Mouse (Mus musculus) cerebellum, adult 18-20 months (tissue): ENCODE data around the gene Cplx2.

Experiments used
- DNase-seq, 2 experiments: peaks; one replicate each; pipeline ENCODE4 v3.0.0; 2021

Gene Cplx2

DNA sequence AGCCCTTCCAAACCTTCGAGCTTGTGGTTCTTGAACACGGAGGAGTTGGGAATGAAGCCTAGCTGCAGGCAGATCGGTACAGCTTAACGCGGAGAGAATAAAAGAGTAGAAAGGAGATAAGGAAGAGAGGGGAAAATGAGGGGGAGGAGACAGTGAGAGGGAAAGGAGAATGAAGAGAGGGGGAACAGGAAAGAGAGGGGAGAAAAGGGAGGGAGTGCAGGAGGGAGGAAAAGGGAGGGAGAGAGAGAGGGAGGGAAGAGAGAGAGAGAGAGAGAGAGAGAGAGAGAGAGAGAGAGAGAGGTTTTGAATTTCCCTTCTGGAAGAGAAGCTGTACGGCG, at the start of gene Cplx2:
Gene Cplx2 (plus strand): TSS at position 301 of the 338 bp plus-strand sequence.
- DNase-seq: peak in 1 of 2 experiments; percentile 23

DNA sequence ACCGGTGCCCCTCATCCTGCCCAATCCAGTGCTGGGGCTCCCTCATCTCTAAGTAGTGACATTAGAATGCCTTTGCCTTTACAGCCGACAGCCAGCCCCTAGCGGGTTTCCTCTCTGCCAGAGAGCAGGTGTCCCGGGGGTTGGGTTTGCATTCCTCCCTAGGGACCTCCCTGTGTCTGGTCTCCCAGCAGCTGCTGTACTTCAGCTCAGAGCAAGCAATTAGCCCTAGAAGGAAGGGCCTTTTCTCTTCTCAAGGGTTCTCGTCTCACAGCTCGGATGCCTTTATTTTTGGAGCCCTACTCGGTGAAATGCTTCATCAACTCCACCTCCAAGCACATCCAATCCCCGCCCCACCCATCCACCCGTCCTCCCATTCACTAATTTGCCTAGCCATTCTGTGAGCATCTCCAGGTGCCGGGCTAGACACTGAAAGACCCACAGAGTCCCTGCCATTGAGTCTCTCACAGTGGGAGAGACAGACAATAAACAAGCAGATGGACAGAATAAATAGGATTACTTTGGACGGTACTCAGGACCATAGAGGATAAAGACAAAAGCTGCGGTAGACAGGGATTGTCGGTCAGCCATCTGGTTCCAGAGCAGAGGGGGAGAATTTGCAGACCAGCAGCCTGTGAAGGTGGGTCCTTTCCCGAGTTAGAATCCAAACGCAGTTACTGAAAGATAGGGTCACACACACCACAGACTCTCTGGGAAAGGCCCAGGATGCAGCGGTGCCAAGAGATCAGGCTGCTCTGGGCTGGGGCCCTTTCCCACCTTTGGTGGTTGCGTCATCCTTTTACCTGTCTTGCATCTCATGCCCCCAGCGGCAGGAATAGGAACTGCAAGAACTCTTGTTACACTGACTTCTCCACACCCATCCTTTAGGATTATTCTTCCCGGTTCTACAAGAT, 48.5 kb upstream of the Cplx2 start:
- DNase-seq: peak; percentile 84 to 85

DNA sequence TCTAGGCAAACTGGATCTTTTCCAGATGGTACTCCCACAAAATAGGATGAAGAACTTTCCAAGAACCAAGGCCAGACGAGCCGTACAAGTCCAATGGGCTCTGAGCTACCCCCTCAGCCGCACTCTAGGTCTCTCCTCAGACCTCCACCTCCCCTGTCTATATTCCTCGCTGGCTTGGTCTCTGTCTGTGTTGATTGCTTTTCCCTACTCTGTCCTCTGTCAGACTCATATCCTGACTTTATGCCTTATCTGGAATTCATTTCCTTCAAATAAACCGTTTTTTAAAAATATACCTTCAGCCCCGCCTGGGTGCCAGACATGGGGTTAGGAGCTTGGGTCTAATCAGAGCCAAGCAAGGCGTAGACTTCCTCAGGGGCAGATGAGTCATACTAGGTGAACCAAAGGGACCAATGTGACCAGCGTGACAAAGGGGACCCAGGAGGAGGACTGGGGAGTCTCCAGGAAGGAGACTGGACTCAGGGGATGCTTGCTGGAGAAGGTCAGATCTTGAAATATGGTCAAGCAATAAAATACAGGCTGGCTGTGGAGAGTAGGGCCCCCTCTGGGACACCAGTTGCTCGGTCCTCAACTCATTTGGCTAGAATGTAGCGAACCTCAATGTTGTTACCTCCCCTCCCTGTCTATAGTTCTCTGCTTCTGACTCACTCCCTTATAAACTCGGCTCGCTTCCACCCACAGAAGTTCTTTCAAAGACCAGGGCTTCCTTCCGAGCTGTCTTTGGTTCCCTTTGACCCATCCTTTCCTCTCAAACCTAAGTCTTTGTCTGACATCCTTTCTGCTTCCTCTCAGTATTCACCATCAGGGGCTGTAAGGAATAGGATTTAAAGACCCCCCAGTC, 47.6 kb upstream of the Cplx2 start:
- no peak for DNase-seq

DNA sequence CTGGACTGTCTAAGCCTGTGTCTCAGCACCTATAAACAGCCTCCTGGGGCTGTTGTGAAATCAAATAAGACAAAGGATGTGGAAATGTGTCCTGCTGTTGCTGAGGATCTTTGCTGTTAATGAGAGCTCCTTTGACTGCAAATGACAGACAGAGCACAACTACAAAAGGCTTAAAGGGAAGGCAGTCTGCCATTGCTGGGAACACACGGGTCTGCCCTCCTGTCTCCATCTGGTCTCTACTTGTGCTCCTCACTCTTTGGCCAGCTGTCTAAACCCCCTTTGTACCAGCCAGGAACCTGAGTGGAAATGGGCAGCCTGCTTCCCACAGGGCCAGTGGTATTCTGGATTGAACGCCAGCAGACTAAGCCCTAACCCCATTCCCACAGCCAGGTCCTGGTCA, 47.0 kb upstream of the Cplx2 start:
- no peak for DNase-seq

DNA sequence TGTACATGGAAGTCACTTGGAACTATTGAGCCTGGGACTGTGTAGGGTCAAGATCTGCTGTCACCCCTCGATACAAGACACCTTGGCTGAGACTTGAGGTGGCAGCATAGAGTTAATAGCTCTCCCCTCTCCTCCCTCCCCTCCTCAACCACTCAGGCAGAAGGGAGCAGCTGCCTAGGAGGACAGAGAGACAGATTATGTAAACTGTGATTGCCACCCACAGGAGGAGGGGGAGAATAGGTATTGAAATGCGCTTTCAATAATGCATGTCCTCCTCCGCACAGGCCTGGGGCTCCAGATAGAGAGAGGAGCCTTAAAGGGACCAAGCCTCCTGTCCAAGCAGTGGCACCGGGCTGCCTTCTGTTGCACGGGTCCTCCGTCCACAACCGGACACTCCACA, 45.3 kb upstream of the Cplx2 start:
- DNase-seq: peak in 1 of 2 experiments; percentile 54

DNA sequence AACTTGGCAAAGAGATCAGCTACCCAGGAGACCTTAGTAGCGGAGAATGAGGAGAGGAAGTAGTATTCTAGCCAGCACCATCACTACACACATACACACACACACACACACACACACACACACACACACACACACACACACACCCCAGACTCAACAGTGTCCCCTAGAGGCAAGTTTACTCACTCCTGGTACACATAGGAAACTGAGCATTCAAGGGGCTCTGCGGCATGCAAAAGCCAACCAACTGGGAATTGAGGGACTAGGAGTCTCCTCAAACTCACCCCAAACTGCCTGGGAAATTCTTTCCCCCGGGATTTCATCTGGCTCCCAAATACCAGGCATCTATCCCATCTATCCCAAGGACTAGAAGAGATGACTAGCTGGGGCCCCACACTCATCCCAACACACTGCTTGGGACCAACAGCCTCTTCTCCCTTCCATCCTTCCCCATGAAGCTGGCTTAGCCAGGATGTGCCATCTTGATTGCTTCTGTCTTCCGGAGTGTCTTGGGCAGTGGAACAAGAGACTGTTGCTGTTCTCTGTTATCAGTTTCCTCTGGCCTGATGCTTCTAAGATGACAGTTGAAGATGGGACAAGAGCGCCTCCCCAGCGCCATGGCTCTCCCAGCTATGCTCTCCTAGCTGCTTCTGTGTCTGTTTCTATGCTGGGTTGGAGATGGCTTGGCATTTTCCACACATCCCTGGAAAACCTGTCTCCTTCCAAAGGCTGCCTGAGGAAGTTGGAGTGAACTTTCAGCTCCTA, 44.3 kb upstream of the Cplx2 start:
- DNase-seq: no peak

DNA sequence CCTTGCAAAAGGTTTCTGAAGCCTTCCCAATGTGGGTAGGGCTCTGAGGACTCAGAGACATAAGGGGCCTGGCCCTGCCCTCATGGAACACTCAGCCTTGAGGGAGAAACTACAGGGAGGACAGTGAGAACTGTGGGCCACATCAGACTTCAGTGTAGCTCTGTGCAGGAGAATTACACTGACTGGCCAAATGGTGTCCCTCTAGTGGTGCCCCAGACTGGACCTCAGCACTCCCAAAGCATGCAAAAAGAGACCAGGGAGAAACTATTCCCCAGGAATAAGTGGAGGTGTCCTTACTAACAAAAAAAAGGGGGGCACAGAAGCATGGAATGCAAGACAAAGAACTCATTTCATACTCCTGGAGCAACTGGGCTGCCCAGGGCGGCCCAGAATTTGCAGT, 43.1 kb upstream of the Cplx2 start:
- no peak for DNase-seq

DNA sequence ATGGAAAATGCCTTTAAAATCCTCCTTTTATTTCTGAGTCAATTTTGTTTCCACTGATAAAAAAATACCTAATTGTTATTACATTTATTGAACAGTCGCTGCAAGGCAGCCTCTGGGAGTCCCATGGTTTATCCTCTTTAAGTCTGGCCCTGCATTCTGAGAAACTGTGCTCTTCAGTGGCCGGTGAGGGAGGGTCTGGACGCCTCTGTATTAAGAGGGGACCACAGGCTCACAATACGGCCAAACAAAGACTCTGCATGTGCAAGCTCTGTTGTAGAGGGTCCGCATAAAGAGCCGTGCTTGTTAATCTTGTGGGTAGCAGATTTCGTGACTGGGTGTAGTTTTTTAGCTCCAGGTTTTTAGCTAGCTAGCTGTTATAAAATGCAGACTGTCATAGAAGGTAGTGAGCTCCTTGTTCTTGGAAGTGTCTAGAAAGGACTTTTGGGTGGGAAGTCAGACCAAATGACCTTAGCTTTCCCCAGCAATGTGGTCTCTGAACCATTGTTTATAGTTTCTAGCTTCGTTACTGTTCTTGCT, 42.1 kb upstream of the Cplx2 start:
- no peak for DNase-seq

DNA sequence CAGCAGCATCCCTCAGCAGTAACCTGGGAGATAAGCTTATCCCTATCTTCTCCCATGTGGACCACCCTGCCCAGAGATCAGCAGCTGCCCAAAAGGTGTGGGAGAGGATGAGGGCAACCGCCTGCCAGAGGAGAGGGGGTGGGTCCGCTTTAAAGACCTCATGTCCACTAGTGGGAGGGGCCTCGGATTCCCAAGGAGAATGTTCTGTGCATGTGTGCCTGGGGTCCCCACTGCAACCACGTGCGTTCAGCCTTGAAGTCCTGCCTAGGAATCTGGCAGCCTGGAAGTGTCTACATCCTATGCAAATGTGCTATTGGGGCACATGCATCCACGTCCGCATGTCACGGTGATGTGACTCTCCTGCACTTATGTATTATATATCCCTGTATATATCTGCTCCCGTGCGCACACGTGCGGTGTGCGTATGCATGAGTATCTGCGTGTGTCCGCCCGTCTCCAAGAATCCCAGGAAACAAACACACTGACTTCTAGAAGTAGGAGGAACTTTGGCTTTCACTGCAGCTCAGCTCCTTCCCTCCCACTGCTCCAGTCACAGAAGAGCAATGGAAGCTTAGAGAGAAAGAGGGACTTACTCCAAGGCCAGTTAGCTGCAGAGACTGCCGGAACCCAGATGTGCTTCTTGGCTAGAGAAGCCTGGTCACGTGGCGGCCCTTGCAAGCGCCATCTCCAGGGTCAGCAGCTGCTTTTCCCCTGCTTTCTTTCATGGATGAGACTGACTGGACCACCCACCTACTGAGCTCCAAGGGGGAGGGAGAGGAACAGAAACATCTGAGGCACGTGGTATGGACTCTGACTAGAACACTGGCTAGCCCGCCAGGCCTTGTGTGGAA, 39.1 kb upstream of the Cplx2 start:
- DNase-seq: no peak

DNA sequence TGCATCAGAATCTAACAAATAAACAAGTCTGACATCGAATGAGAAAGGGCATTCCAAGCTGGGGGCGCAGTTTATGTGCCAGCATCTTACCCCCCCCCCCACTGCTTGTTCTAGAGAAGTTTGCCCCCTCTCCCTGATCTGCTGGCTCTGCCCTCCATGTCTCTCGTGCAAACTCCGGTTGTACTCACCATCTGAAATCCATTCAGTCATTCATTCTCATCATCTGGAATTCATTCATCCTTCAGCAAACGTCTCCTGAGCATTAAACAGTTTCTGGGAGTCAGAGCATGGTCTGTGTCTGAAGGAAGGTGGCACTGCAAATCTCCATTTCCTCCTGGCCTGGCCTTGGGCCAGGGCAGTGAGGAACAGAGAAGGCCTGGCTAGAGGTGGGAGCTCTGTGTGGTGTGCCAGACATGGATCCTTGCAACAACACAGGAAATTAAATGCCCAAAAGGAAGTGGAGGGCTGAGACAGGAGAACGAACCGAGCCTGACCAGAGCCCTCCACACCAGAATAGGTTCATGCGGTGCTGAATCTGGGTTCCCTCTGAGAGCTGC, 38.1 kb upstream of the Cplx2 start:
- no peak for DNase-seq

DNA sequence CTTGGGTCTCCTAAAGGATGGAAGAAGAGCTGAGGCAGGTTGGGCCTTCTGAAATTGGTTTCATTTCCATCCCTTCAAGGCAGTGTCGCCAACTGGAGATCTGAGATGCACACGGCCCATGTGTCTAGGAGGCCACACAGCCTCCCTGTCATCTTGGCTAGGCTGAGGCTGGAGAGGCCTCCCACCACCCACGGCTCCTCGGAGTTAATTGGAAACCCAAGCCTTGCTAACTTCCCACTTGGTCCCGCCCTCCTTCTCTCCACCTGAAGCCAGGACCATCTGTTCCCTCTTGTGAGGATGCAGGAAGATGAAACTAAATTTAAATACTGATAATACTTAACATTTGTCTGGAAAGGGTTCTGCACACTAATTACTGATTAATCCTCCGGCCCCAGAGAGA, 34.1 kb upstream of the Cplx2 start:
- peak; percentile 65 to 74 for DNase-seq

DNA sequence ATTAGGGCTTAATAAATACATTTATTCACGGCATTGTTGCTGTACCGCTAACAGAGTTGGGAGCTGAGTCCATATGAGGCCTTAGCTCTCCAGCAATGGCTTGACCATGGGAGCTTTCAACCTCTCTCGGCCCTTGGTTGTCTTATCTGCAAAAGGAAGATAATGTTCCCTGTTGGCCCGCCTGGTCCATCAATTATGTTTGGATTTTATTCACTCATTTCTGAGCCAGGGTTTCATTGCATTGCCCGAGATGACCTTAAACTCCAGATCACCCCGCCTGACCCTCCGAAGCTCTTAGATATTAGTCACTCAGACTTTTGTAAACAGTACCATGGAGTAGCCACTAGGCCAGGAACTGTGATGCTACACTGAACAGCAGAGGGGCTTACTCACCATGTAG, 33.6 kb upstream of the Cplx2 start:
- DNase-seq: no peak

DNA sequence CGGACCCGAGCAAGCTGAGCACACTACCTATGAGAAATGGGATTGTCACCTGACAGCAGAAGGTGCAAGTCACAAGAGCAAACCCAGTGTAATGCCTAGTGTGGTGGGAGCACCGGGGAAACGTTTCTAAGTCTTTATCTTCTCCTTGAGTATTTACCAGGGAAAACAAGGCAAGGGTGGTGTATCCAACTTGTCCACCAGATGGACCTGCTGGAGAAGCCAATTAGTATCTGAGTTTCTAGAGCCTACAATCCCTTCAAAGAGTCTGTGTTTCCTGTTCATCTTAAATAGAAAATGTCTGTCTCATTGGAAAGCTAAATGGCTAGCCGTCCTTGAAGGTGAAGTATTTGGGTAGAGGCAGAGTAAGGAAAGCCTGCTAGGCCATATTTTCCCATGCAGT, 32.3 kb upstream of the Cplx2 start:
- DNase-seq: no peak

DNA sequence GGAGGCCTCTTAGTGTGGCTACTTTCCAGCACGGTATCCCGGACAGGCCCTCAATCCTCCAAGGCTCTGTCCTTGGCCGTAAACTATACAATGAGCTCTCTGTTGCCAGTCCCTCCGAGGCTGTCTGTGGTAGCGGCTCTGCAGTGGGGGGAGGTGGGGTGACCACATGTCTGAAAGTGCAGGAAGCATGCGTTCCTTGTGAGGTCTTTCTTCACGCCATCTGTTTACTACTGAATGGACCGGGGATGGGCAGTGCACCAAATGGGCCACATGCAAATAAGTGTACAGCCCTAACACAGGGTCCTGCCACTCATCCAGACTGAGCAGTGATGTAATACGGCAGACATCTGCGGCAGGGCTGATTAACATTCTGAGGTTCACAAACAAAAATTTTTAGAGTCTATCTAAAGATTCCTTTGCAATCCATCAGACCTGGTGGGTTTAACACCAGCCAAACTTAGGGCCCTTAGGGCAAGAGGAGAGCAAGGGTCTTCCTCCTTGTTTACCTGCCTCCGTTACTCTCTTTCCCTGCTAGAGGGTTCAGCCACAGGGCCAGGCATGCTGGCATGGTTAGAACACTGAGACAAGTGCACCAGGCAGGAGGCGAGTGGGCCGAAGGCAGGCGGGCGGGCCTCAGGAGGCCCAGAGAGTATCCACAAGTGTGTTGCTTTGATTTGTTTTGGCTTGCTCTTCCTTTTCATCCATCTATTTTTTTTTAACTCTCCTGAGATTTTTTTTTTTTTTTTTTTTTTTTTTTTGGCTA, 25.1 kb upstream of the Cplx2 start:
- DNase-seq: peak in 1 of 2 experiments; percentile 34

DNA sequence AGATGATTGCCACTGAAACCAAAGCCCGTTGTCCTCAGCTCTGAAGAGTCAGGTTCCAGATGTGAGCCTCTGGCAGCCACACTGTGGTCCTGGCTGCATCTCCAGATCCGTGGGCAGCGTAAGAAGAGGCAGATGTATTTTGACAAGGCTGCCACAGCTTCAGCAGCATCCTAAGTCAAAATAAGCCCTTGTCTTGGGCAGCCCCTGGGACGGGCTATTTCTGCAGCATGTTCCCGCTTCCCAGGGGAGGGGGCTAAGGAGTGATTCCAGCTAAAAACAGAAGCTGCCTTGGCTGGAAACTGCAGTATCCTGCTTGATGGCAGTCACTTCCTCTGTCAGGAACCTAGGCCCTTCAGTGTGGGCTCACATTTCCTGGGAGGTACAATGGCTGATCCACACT, 23.1 kb upstream of the Cplx2 start:
- DNase-seq: no peak

DNA sequence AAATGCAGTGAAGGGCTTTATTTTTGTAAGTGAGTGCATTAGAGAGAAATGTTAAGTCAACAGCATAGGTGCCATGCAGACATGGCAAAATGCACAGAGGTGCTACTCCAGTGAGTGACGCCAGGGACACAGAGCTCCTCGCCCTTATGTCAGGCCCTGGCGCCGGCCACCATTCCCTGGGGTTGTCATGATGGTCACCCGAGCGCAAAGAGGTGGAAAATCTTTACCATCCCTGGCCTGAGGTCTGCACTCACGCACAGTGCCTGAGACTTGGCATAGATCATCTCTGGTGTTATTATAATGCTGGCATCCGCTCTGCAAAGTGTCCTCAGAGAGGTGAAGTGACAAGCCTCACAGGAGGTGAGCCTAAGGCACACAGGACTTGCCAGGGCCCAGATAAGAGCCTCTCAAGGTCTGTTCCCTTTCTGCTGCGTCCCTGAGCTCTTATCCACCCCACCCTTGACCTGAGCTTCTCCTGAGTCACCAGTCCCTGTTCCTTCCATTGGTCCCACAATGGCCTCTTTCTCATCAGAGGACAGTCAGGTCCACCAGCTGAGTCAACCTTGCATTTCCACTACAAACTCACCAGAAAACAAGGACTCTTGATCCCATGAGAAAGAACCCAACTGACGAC, 21.9 kb upstream of the Cplx2 start:
- peak; percentile 74 for DNase-seq

DNA sequence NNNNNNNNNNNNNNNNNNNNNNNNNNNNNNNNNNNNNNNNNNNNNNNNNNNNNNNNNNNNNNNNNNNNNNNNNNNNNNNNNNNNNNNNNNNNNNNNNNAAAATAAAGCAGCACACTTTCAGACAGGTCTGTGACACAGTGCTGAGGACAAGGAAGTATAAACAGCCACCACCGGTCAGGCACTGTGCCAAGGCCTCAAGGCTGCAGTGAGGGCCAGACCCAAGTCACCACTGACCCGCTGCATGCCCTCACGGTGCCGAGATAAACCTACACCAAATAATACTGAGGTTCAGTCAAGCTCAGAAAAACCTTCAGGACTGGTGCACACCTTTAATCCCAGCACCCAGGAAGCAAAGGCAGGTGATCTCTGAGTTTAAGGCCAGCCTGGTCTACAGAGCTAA, 13.7 kb upstream of the Cplx2 start:
- DNase-seq: peak; percentile 76 to 79

DNA sequence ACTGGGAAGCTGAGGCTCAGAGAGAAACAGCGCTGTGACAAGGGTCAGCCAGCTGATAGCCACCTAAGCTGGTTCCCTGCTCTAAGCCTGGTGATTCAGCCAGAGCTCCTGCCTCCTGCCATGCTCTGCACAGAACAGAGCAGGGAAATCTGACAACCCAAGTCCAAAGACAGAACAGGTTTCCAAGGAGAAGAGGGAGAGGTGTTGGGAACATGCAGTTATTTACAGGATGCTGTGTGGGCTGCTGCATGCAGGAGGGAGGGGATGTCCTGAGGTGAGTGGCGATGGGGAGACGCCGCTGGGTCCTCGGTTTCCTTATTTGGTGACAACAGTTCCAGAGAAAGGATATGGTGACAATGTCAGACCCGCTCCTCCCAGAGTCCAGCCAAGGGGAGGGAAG, 12.0 kb upstream of the Cplx2 start:
- DNase-seq: no peak

DNA sequence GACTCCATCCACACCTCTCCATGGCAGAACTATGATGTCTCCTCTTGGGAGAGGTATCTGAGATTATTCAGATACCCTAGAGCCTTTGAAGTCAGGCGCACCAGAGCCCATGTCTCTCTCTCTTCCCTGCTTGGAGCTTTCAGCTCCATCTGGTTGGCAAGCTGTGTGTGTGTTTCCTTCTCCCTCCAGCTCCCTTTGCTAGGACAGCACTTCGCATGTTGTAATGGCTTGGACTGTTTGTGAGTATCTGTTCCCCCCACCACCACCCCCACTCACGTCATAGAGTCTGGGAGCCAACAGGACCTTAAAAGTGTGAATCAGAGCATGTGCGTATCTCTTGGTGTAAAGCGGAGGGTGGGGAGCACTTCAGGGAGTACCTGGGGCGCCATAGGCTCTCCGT, 6.5 kb upstream of the Cplx2 start:
- DNase-seq: peak; percentile 48 to 55

DNA sequence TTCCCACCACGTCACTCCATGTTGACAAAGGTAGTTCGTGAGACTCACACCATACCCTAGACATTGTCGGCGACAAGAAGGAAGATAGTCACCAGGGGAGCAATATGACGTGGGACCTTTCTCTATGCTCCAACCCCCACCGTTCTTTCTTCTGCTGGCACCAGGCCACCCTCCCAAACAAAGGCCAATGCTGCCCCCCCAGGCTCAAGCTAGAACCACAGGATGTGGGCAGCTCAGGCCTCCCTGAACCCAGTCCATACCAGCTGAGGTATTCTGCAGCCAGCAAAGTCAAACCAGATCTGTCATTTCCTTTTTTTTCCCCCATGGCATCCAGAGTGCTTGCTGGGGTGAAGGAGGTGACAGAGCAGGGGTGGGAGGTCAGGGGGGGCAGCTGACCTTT, 3.4 kb upstream of the Cplx2 start:
- peak; percentile 71 to 76 for DNase-seq
